Mouse (Mus musculus) ES-Bruce4 (cell line): Measurements from ENCODE around the gene Foxo1.

Experiments
- CTCF ChIP-seq: IDR thresholded peaks from one replicate; pipeline ENCODE4 v1.8.1; 2011; ENCODE audit warnings: low read depth, low read length
- EP300 ChIP-seq: IDR thresholded peaks from 2 replicates; pipeline ENCODE4 v1.6.1; 2011; ENCODE audit warnings: low read depth, low read length; ENCODE audit not compliant: insufficient read depth

DNA sequence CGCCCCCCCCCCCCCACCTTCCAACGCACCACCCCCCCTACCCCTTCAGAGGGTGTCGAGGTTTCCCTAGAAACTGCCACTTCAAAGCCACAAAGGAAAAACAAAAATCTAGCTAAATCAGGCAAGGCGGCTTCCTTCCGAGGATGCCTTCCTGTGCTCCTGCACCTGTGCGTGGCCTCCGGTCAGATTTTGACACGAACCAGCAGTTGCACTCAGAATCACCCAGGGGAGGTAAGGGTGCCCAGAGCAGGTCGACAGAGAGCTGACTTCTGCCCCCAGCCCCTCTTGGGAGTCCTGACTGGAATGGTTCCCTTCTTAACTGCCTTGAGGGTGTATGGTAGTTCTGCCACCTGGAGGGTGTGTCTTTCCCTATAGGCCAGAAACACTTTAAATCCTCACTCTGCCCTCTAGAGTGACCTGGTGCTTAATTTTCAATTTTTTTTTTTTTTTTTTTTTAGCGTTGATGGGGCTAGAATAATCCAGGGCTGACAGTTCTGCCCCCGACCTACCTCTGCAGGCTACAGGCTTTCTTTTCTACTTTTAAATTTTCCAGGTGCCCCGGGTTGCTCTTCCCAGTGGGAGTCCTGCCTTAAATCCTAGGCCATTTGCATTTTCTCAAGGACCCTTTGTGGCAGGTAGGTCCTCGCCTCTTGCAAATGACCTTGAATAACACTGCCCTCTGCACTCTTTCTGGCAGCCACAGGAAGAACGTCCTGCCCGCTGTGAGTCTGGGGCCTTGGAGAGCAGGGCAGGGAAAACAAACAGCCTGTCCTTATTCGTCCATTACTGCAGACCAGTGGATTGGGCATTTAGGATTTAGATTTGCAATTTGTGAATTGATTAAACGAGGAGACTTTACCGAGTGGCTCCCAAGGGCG is 132.4 kb downstream of the Foxo1 start:
- peak; percentile 98 for TF ChIP-seq EP300
- TF ChIP-seq CTCF, result no peak
